Mouse (Mus musculus) c-Kit-negative CD71-positive TER-119-positive erythroid progenitor cells, embryonic 14.5 days (primary cell): Measurements from ENCODE around the gene Pus10.

Source experiments
- DNase-seq: peaks from one replicate; pipeline ENCODE4 v3.0.0-alpha.2; 2013; ENCODE audit warnings: low read depth, low spot score

The Pus10 gene

DNA sequence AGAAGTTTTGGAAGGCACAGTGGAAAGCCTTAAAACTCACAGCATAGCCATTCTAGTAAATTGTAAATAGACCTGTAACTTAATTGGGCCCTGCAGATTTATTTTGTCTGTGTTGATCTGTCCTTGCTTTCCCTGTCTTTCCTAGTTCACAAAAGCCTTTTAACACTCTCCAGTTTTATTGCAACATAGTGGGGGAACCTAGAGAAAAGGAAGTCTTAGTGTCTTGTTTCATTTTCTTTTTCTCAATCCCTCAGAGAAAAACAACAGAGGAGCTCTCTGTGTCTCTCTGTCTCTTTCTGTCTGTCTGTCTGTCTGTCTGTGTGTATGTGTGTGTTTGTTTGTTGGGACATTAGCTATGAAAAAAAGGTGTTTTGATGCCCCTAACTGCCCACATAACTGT lies 30.4 kb downstream of the Pus10 start:
- no peak for DNase-seq

GRCm38 (mm10) chr11:23698526-23698925 lies 33.1 kb downstream of the Pus10 start:
- DNase-seq, result no peak

- no peak for DNase-seq
Observed at GRCm38 (mm10) chr11:23699414-23700095, 34.1 kb downstream of the Pus10 start.

DNA sequence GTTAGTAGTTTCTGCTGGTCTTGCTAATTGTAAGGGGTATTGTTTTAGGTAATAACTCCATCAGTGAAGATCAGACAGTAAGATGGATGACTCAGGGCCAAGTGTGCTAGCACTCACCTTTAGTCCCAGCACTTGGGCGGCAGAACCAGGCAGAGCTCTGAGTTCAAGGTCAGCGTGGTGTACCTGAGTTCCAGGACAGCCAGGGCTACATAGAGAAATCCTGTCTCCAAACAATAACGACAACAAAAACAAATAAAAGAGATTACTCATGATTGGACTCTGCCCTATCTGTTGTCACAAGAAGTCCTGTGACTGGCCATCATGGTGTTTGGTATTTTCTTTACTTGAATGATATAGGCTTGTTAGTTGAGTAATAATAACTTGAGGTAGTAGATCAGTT lies 36.4 kb downstream of the Pus10 start:
- no peak for DNase-seq

DNA sequence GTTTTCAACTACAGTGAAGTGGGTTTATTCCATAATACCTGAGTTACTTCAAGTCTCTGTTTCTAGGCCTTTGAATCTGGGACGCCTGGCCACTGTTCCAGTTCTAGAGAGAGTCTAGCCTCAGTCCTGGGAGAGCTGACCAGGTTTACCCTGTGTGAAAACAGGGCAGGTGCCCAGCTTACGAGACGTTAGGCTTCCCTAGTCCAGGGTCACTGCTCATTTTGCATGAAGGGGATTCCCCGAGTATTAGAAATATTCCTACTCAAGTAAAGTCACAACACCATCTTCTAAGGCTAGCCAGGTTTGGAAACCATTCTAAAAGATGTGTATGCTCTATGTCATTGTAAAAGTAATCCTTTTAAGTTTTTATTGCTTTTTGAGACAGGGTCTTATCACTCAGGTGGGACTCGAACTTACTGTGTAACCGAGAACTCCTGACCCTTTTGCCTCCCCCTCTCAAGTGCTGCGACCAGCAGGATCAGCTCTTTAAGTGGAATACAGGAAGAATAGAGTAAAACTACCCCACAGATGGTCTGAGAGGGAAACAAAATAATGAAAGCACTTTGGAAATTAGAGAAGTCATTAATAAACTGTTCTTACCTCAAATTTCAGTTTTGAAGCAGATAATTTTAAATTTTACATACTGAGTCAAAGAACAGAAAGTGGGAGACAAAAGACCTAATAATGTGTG lies 39.3 kb downstream of the Pus10 start:
- DNase-seq, result no peak

- DNase-seq, result no peak
Observed at GRCm38 (mm10) chr11:23712299-23712698, 46.8 kb downstream of the Pus10 start.

- DNase-seq, result no peak
Observed at GRCm38 (mm10) chr11:23718856-23719255, 53.4 kb downstream of the Pus10 start.

- DNase-seq, result no peak
Observed at GRCm38 (mm10) chr11:23719825-23720224, 54.4 kb downstream of the Pus10 start.

DNA sequence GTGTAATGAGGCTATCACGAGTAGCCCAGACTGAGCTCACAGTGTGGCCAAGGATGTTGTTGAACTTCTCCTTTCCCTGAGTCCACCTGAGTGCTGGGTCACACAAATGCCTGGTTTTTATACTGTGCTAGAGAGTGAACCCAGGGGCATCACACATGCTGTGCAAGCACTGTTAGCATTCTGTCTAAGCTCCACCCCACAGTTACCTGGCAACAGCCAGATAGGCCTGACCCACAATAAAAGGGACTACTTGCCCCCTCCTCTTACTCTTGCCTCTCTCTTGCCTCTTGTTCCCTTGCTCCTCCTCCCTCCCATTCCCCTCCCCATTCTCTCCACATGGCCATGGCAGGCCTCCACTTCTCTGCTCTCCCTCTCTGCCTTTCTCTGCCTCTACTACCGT lies 56.9 kb downstream of the Pus10 start:
- no peak for DNase-seq

DNA sequence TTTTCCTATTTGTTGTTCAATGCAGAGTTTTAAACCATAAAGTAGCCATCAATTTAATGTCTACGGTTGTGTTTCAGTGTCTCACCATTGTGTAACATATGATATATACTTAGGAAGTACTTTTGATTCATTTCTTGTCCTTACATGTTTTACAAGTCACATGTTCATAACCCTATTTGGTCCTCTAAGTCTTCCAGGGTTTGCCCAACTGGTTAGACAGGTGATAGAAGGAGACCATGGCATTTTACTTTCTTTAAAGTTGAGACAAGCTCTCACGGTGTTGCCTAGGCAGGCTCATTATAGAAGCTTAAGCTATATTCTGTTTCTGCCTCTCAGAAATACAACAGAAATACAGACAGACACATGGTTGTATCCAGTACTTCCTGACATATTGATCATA lies 60.4 kb downstream of the Pus10 start:
- DNase-seq, result no peak

DNA sequence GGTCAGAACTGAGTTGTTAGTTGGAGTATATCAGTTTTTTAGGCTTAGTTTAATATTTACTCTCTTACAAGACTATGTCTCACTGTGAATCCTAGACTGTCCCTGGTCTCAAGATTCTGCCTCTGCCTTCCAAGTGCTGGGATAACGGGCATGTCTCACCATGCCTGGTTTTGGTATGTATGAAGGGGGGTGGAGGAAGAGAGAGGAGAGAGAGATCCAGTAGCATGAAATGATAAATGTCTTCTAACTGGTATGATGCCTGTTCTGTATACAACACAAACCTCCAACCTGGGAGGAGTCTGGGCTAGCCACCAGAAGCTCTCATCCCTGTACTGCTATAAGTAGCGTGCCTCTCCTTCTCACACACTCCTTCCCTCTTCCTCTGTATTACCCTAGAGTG lies 61.0 kb downstream of the Pus10 start:
- DNase-seq, result no peak

GRCm38 (mm10) chr11:23728186-23728585 lies 62.7 kb downstream of the Pus10 start:
- DNase-seq, result no peak

GRCm38 (mm10) chr11:23730120-23730519 lies 64.6 kb downstream of the Pus10 start:
- no peak for DNase-seq

DNA sequence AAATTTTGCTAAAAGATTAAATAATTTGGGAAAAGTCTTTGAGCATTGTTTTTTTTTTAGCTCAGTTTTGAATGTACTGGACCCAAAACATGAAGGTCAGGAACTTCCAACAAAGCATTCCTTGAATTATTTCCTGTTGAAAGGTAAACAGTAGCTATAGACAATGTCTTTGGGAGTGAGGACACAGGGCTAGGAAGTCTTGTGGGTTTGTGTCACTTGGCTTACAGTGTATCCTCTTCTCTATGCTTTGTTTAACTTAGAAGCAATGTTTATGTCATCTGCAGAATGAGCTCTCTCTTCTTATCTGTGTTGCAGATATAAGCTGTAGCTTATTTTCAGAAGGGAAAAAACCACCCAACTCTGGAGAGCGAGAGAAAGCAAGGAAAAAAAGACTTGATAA lies 67.4 kb downstream of the Pus10 start:
- DNase-seq, result no peak

GRCm38 (mm10) chr11:23734749-23735286 lies 69.3 kb downstream of the Pus10 start:
- DNase-seq, result no peak

GRCm38 (mm10) chr11:23735820-23736470 lies 70.5 kb downstream of the Pus10 start:
- DNase-seq, result no peak

DNA sequence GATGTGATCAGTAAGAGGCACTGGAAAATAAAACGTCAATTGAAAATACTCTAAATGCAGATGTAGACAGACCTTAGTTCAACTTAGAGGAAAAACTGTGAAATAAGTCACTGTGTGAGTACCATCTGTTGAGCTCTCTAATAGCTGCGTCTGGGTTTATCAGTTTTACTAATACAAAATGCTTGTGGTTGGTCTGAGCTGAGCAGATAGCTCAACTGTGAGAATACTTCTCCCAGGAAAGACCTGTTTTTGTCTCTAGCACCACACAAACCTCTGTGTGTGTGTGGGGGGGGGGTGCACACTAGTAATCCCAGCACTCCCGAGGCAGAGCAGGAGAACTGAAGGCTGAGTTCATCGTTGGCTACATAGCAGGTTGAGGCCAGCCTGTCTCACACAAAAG lies 75.4 kb downstream of the Pus10 start:
- no peak for DNase-seq

- DNase-seq, result no peak
Observed at GRCm38 (mm10) chr11:23741386-23741785, 75.9 kb downstream of the Pus10 start.

DNA sequence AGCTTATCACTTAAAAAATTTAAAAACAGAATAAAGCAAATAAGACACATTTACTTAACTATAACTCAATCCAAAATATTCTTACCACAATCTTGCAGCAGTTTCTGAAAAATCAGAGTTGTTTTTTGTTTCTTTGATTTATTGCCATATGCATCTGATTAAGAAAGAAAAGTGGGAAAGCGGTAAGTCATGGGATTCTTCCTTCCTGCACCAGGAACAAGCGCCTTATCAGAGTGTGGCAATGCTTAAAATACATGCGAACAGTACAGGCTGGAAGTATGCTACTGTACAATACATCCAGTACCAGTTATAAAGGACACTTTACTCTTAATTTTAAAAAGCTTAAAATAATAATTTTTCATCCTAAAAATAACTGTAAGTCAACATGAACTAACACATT lies 78.9 kb downstream of the Pus10 start:
- no peak for DNase-seq

- no peak for DNase-seq
Observed at GRCm38 (mm10) chr11:23746102-23746501, 80.6 kb downstream of the Pus10 start.

DNA sequence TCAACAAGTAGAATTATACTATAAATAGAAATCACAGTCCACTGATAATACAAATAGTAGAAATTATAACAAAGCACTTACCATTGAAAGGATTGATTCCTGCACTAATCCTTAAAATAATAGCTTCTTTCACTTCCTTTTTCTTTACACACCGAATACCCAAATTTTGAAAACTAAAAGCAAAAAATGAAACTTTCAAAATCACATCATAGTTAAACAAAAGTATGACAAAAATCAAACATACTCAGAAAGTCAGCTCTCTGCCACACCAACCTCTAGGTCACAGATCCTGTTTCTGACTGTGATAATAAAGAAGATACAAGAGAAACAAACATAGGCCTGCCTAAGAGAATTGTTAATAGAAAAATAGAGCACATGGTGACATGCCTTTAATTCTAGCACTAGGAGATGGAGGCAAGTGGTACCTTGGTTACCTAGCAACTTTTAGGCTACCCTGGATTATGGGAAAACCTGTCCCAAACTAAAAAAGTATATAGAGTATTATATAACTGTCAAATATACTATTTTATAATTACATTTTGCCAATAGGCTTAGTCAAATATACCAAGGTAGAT lies 87.7 kb downstream of the Pus10 start:
- DNase-seq, result no peak

DNA sequence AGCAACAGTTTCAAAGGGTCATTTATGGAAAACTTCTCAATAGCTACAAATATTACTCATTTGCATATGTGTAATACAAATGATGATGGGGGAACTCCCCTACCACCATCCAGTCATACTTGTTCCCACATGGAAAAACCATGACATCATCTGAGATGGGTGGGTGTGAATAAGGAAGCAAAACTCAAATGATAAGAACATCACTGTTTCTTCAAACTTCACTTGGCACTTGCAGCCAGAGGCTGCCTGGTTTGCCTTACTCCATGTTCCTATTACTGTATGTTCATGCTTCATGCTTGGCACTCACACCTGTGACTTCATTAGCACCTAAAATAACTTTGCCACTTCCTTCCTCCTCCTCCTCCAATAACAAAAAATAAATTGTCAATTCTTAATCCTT lies 88.9 kb downstream of the Pus10 start:
- no peak for DNase-seq
